Mouse (Mus musculus): Measurements from ENCODE around the gene Ifrd2. TPM values are rescaled to one million over a fixed set of nuclear protein-coding genes. Genes with fewer than 3 reads are reported as not detected.

The Ifrd2 gene
- polyA plus RNA-seq, 1 experiment: 29.4 TPM

DNA sequence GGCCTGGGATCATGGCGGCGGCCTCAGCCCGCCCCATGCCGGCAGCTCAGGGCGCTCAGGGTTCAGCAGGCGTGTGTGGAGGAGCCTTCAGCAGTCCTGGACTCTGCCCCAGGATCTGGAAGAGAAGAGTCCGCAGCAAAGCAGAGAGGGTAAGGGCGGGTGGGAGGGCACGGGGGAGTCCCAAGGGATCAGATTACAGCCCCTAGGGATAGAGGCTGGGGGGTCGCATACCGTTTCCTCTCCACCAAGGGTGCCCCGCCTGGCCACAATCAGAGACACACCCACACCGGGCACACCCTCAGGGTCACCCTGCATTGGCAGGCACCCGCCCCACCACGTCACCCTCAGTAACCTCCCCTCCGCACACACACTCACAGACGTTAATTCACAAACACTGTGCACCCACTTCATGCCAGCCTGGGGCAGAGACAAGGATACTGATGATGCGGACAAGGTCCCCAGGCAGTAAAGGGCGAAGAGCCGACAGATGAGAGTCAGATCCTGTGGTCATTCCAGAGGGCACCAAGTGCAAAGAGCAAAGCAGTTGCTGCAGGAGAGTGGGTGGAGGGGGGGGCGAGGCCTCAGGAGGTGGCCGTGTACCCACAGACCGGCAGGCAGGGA is 17.7 kb downstream of the Ifrd2 start:
- peak overlapping the region; percentile 8 for H3ac ChIP-seq (ENCODE audit: control insufficient read depth, insufficient read length)
- H3K36me3 ChIP-seq (ENCODE audit: control insufficient read depth, insufficient read depth): peaks cover 7% of the 10 kb centered on the region
- H3K27me3 ChIP-seq (ENCODE audit: control insufficient read depth, insufficient read depth, insufficient read length): no peaks in the 10 kb centered on the region
- TF ChIP-seq REST (IDR thresholded peaks at IDR 0.05; ENCODE audit: insufficient read depth, insufficient read length) (no peak), TCF3 (IDR thresholded peaks at IDR 0.05; ENCODE audit: insufficient read length, low read depth) (no peak), CEBPB (IDR thresholded peaks at IDR 0.05; ENCODE audit: insufficient read depth, poor library complexity, severe bottlenecking) (no peak), MAX (IDR thresholded peaks at IDR 0.05; ENCODE audit: low read depth) (no peak), MYOD1 (IDR thresholded peaks at IDR 0.05; ENCODE audit: control insufficient read depth in 1 of 3, insufficient read length in 2 of 3, low read depth in 2 of 3) (peak in 1 of 3 experiments; percentile 44), POLR2A (IDR thresholded peaks at IDR 0.05; ENCODE audit: insufficient read length, low read depth) (peak; percentile 52), MYOG (IDR thresholded peaks at IDR 0.05; ENCODE audit: control insufficient read depth in 1 of 3, insufficient read depth in 1 of 3, insufficient read length in 2 of 3, low read depth in 2 of 3) (peak in 2 of 3 experiments; percentile 67 to 69), USF1 (IDR thresholded peaks at IDR 0.05; ENCODE audit: low read depth) (no peak)
- peak overlapping the region; percentile 36 for H3K4me3 ChIP-seq
- no peaks in the 10 kb centered on the region for H3K79me2 ChIP-seq (ENCODE audit: control insufficient read depth, insufficient read depth)
- peak overlapping the region; percentile 92 for H3K4me2 ChIP-seq (ENCODE audit: low read depth)

DNA sequence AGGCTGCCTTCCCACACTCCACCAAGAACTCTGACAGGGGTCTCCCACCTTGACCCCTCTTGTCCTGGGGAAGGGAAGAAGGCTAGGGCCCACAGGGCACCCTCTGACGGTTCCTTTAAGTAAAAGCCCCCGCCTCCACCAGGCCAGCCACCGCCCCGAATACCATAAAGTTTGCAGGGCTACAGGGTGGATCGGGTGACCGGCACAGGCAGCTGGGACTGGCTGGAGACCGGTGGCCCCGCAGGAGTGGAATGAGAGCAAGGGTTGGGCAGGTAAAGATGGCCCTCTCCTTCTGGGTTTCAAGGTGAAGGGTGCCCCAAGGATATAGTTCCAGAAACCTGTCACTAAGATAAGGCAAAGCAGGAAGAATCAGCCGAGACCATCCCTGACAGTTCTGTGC is 19.1 kb downstream of the Ifrd2 start:
- Histone ChIP-seq H3K4me3 (peak overlapping the region; percentile 36), H3K27me3 (ENCODE audit: control insufficient read depth, insufficient read depth, insufficient read length) (no peaks in the 10 kb centered on the region), H3K4me2 (ENCODE audit: low read depth) (peak overlapping the region; percentile 92), H3K36me3 (ENCODE audit: control insufficient read depth, insufficient read depth) (no peaks in the 10 kb centered on the region), H3K79me2 (ENCODE audit: control insufficient read depth, insufficient read depth) (no peaks in the 10 kb centered on the region), H3ac (ENCODE audit: control insufficient read depth, insufficient read length) (no peak overlapping the region)
- TF ChIP-seq MAX (IDR thresholded peaks at IDR 0.05; ENCODE audit: low read depth) (no peak), CEBPB (IDR thresholded peaks at IDR 0.05; ENCODE audit: insufficient read depth, poor library complexity, severe bottlenecking) (no peak), MYOG (IDR thresholded peaks at IDR 0.05; ENCODE audit: control insufficient read depth in 1 of 3, insufficient read depth in 1 of 3, insufficient read length in 2 of 3, low read depth in 2 of 3) (peak in 1 of 3 experiments; percentile 66), E2F4 (IDR thresholded peaks at IDR 0.05; ENCODE audit: insufficient read depth) (no peak), TCF3 (IDR thresholded peaks at IDR 0.05; ENCODE audit: insufficient read length, low read depth) (no peak), TCF12 (IDR thresholded peaks at IDR 0.05; ENCODE audit: insufficient read depth, poor library complexity, severe bottlenecking) (no peak), POLR2A (IDR thresholded peaks at IDR 0.05; ENCODE audit: insufficient read length, low read depth) (peak; percentile 59), REST (IDR thresholded peaks at IDR 0.05; ENCODE audit: insufficient read depth, insufficient read length) (no peak), MYOD1 (IDR thresholded peaks at IDR 0.05; ENCODE audit: control insufficient read depth in 1 of 3, insufficient read length in 2 of 3, low read depth in 2 of 3) (peak in 2 of 3 experiments; percentile 77 to 80), USF1 (IDR thresholded peaks at IDR 0.05; ENCODE audit: low read depth) (no peak), POLR2AphosphoS2 (IDR thresholded peaks at IDR 0.05; ENCODE audit: insufficient read length, low read depth) (peak; percentile 58), SRF (IDR thresholded peaks at IDR 0.05; ENCODE audit: control insufficient read depth, insufficient read length, low read depth) (no peak)

DNA sequence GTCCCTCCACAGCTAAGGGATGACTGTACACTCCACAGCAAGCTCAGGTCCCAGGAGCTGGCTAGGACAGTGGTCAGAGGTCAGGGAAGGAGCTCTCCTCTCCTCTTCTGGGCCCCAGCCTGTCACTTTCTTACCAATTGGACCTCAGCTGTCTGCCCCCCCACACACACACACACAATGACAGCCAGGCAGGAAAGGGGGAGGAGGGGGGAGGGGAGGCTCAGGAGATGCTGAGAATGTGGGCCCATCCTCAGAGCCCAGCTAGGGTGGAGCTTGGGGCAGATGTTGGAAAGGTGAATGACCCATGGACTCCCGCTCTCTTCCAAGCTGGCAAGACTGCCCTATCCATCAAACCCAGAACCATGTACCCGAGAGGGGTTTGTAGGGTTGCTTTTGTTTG is 19.6 kb downstream of the Ifrd2 start:
- H3ac ChIP-seq (ENCODE audit: control insufficient read depth, insufficient read length): no peak overlapping the region
- peak overlapping the region; percentile 36 for H3K4me3 ChIP-seq
- H3K79me2 ChIP-seq (ENCODE audit: control insufficient read depth, insufficient read depth): no peaks in the 10 kb centered on the region
- peak overlapping the region; percentile 92 for H3K4me2 ChIP-seq (ENCODE audit: low read depth)
- no peaks in the 10 kb centered on the region for H3K36me3 ChIP-seq (ENCODE audit: control insufficient read depth, insufficient read depth)
- no peak for TF ChIP-seq USF1 (IDR thresholded peaks at IDR 0.05; ENCODE audit: low read depth)
- peak in 1 of 3 experiments; percentile 65 for TF ChIP-seq MYOG (IDR thresholded peaks at IDR 0.05; ENCODE audit: control insufficient read depth in 1 of 3, insufficient read depth in 1 of 3, insufficient read length in 2 of 3, low read depth in 2 of 3)
- no peak for TF ChIP-seq SRF (IDR thresholded peaks at IDR 0.05; ENCODE audit: control insufficient read depth, insufficient read length, low read depth)
- no peak for TF ChIP-seq POLR2AphosphoS2 (IDR thresholded peaks at IDR 0.05; ENCODE audit: insufficient read length, low read depth)
- peak in 1 of 3 experiments; percentile 54 for TF ChIP-seq MYOD1 (IDR thresholded peaks at IDR 0.05; ENCODE audit: control insufficient read depth in 1 of 3, insufficient read length in 2 of 3, low read depth in 2 of 3)
- no peak for TF ChIP-seq E2F4 (IDR thresholded peaks at IDR 0.05; ENCODE audit: insufficient read depth)
- TF ChIP-seq REST (IDR thresholded peaks at IDR 0.05; ENCODE audit: insufficient read depth, insufficient read length): no peak
- no peaks in the 10 kb centered on the region for H3K27me3 ChIP-seq (ENCODE audit: control insufficient read depth, insufficient read depth, insufficient read length)

DNA sequence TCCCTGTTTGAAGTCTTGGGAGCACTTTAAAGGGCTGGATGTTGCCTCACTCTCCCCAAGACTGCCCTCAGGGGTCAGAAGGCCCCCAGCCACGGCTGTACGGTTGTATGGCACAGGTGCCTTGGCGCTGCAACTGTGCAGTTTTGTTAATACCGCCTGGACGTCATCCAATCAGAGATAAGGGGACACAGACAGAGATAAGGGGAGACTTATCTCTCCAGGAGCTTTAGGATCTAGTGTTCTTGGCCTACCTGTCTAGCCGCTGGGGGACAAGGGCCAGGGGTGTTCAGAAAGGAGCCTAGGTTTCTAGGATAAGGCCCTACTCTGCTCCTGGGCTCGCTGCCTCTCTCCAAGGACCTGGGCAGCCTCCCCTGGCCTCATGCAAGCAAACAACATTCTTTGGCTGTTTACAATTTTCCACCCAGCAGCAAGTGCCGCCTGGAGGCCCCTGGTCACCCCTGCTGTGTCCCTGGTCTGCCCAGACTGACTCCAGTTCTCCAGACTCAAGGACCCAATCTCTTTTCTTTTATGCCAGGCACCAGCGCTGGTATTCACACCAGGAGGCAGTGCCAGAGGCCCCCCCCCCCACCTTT is 20.3 kb downstream of the Ifrd2 start:
- Histone ChIP-seq H3K4me3 (peak overlapping the region; percentile 36), H3K79me2 (ENCODE audit: control insufficient read depth, insufficient read depth) (no peaks in the 10 kb centered on the region), H3K27me3 (ENCODE audit: control insufficient read depth, insufficient read depth, insufficient read length) (no peaks in the 10 kb centered on the region), H3K4me2 (ENCODE audit: low read depth) (peak overlapping the region; percentile 92), H3ac (ENCODE audit: control insufficient read depth, insufficient read length) (no peak overlapping the region), H3K36me3 (ENCODE audit: control insufficient read depth, insufficient read depth) (no peaks in the 10 kb centered on the region)
- TF ChIP-seq MYOG (IDR thresholded peaks at IDR 0.05; ENCODE audit: control insufficient read depth in 1 of 3, insufficient read depth in 1 of 3, insufficient read length in 2 of 3, low read depth in 2 of 3) (peak in 1 of 3 experiments; percentile 4), MYOD1 (IDR thresholded peaks at IDR 0.05; ENCODE audit: control insufficient read depth in 1 of 3, insufficient read length in 2 of 3, low read depth in 2 of 3) (no peak)

Measured in myocyte (in vitro differentiated cells).